Mouse (Mus musculus): Measurements from ENCODE around the gene Blmh. TPM values are rescaled to one million over a fixed set of nuclear protein-coding genes. Genes with fewer than 3 reads are reported as not detected.

Gene Blmh
- polyA plus RNA-seq, 1 experiment: 58.3 TPM

DNA sequence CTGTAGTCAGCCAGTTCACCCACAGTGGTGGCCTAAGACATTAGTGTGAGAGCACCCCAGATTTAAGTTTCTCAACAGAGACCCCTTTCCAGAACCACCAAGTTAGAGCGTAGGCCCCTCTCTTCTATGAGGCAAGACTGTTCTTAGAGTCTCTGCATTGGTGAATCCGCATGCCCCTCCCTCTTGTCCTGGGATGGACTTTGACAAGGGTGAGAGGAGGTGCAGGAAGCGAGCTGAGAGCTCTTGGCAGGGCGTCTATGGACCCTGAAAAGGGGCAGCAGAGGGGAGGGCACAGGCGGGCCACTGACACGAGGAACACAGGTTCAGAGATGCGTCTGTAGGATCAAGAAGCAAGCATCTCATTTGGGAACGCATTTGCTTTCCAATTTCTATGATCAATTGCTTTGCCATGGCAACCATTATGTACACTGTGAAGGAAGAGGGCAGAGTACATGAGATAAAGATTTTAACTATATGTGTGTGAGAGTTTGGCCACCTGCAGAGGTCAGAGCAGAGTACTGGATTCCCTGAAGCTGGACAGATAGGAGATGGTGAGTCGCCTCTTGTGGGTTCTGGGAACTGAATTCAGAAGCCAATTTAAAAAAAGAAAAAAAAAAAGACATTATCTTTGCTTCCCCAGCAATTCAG lies 97.3 kb downstream of the Blmh start:
- peaks cover 6% of the 10 kb centered on the region for H3K27me3 ChIP-seq (ENCODE audit: control insufficient read depth, insufficient read depth, insufficient read length)
- H3ac ChIP-seq (ENCODE audit: control insufficient read depth, insufficient read length): no peak overlapping the region
- no peak overlapping the region for H3K4me3 ChIP-seq
- no peaks in the 10 kb centered on the region for H3K36me3 ChIP-seq (ENCODE audit: control insufficient read depth, insufficient read depth)
- no peaks in the 10 kb centered on the region for H3K79me2 ChIP-seq (ENCODE audit: control insufficient read depth, insufficient read depth)
- no peak for TF ChIP-seq MYOD1 (IDR thresholded peaks at IDR 0.05; ENCODE audit: control insufficient read depth in 1 of 3, insufficient read length in 2 of 3, low read depth in 2 of 3)
- TF ChIP-seq TCF12 (IDR thresholded peaks at IDR 0.05; ENCODE audit: insufficient read depth, poor library complexity, severe bottlenecking): no peak
- TF ChIP-seq MYOG (IDR thresholded peaks at IDR 0.05; ENCODE audit: control insufficient read depth in 1 of 3, insufficient read depth in 1 of 3, insufficient read length in 2 of 3, low read depth in 2 of 3): no peak
- no peak for TF ChIP-seq REST (IDR thresholded peaks at IDR 0.05; ENCODE audit: insufficient read depth, insufficient read length)
- TF ChIP-seq USF1 (IDR thresholded peaks at IDR 0.05; ENCODE audit: low read depth): no peak
- no peak for TF ChIP-seq SRF (IDR thresholded peaks at IDR 0.05; ENCODE audit: control insufficient read depth, insufficient read length, low read depth)
- no peak for TF ChIP-seq TCF3 (IDR thresholded peaks at IDR 0.05; ENCODE audit: insufficient read length, low read depth)
- no peak for TF ChIP-seq E2F4 (IDR thresholded peaks at IDR 0.05; ENCODE audit: insufficient read depth)
- no peak for TF ChIP-seq POLR2A (IDR thresholded peaks at IDR 0.05; ENCODE audit: insufficient read length, low read depth)
- TF ChIP-seq MAX (IDR thresholded peaks at IDR 0.05; ENCODE audit: low read depth): no peak
- TF ChIP-seq POLR2AphosphoS2 (IDR thresholded peaks at IDR 0.05; ENCODE audit: insufficient read length, low read depth): no peak
- no peak for TF ChIP-seq CEBPB (IDR thresholded peaks at IDR 0.05; ENCODE audit: insufficient read depth, poor library complexity, severe bottlenecking)
- H3K4me2 ChIP-seq (ENCODE audit: low read depth): no peak overlapping the region

- TF ChIP-seq MYOG (IDR thresholded peaks at IDR 0.05; ENCODE audit: control insufficient read depth in 1 of 3, insufficient read depth in 1 of 3, insufficient read length in 2 of 3, low read depth in 2 of 3) (no peak), CEBPB (IDR thresholded peaks at IDR 0.05; ENCODE audit: insufficient read depth, poor library complexity, severe bottlenecking) (no peak), SRF (IDR thresholded peaks at IDR 0.05; ENCODE audit: control insufficient read depth, insufficient read length, low read depth) (no peak), E2F4 (IDR thresholded peaks at IDR 0.05; ENCODE audit: insufficient read depth) (no peak), MYOD1 (IDR thresholded peaks at IDR 0.05; ENCODE audit: control insufficient read depth in 1 of 3, insufficient read length in 2 of 3, low read depth in 2 of 3) (no peak), TCF3 (IDR thresholded peaks at IDR 0.05; ENCODE audit: insufficient read length, low read depth) (no peak), POLR2A (IDR thresholded peaks at IDR 0.05; ENCODE audit: insufficient read length, low read depth) (no peak), MAX (IDR thresholded peaks at IDR 0.05; ENCODE audit: low read depth) (no peak), TCF12 (IDR thresholded peaks at IDR 0.05; ENCODE audit: insufficient read depth, poor library complexity, severe bottlenecking) (no peak), USF1 (IDR thresholded peaks at IDR 0.05; ENCODE audit: low read depth) (no peak)
- no peak overlapping the region for H3ac ChIP-seq (ENCODE audit: control insufficient read depth, insufficient read length)
Measured at GRCm38 (mm10) chr11:77026559-77026958, 102.0 kb downstream of the Blmh start.

DNA sequence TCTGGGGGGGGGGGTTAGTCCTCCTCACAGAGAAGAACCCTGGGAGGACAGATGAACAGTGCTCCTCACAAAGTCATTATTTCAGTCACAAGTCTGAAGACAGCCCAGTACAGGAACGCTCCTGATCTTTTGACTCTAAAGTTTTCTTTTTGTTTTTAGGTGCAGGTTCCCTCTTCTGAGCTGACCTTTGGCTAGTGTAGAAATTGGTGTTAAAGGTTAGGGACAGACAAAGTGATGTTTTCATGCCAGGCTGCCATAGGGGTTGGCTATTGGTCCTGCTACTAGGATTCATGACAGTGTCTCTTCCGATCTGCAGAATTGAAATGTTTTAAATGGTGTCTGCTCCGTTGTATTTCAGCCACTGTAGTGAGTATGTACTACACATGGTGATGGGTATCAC lies 103.5 kb downstream of the Blmh start:
- H3K27me3 ChIP-seq (ENCODE audit: control insufficient read depth, insufficient read depth, insufficient read length): no peaks in the 10 kb centered on the region
- H3K36me3 ChIP-seq (ENCODE audit: control insufficient read depth, insufficient read depth): no peaks in the 10 kb centered on the region
- TF ChIP-seq MAX (IDR thresholded peaks at IDR 0.05; ENCODE audit: low read depth) (no peak), CEBPB (IDR thresholded peaks at IDR 0.05; ENCODE audit: insufficient read depth, poor library complexity, severe bottlenecking) (no peak), SRF (IDR thresholded peaks at IDR 0.05; ENCODE audit: control insufficient read depth, insufficient read length, low read depth) (no peak), TCF3 (IDR thresholded peaks at IDR 0.05; ENCODE audit: insufficient read length, low read depth) (no peak), USF1 (IDR thresholded peaks at IDR 0.05; ENCODE audit: low read depth) (no peak), POLR2A (IDR thresholded peaks at IDR 0.05; ENCODE audit: insufficient read length, low read depth) (no peak), TCF12 (IDR thresholded peaks at IDR 0.05; ENCODE audit: insufficient read depth, poor library complexity, severe bottlenecking) (no peak), POLR2AphosphoS2 (IDR thresholded peaks at IDR 0.05; ENCODE audit: insufficient read length, low read depth) (no peak), REST (IDR thresholded peaks at IDR 0.05; ENCODE audit: insufficient read depth, insufficient read length) (no peak), E2F4 (IDR thresholded peaks at IDR 0.05; ENCODE audit: insufficient read depth) (no peak), MYOG (IDR thresholded peaks at IDR 0.05; ENCODE audit: control insufficient read depth in 1 of 3, insufficient read depth in 1 of 3, insufficient read length in 2 of 3, low read depth in 2 of 3) (no peak)

More at GRCm38 (mm10) chr11:77026559-77026958, 102.0 kb downstream of the Blmh start:
- no peaks in the 10 kb centered on the region for H3K79me2 ChIP-seq (ENCODE audit: control insufficient read depth, insufficient read depth)
- no peaks in the 10 kb centered on the region for H3K36me3 ChIP-seq (ENCODE audit: control insufficient read depth, insufficient read depth)
- H3K27me3 ChIP-seq (ENCODE audit: control insufficient read depth, insufficient read depth, insufficient read length): no peaks in the 10 kb centered on the region
- no peak overlapping the region for H3K4me3 ChIP-seq
- H3K4me2 ChIP-seq (ENCODE audit: low read depth): no peak overlapping the region

DNA sequence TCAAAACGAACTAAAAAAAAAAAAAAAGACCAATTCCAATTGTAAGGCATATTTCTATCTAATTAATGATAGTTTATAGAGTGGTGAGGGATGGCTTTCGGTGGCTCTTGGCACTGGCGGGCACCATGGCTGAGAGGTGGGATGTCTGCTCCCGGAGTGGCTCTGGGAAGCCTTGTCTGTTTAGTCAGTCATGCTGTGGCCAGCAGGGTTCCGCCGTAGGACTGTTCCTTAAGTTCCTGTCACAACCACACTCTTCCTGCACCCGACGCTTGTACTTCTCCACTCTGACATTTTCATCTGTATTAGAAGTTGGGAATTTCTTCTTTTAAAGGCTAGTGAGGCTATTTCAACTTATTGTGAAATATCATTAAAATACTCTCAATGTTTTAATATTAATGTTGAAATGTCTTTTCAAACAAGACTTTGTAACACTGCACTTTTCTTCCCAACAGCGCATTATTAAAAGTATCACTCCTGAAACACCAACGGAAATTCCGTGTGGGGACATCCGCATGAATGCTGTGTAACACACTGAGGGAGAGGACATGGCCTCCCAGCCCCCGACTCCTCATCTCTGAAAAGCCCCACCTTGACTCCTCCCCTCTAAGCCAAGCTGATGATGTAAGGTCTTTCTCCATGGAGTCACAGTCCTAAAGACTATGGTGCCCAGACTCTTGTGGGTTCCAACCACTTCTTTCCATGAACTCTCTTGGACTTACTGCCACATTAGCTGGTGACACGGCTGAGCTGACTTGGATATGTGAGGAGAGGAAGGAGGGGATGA lies 106.7 kb downstream of the Blmh start:
- Histone ChIP-seq H3K4me2 (ENCODE audit: low read depth) (no peak overlapping the region), H3K27me3 (ENCODE audit: control insufficient read depth, insufficient read depth, insufficient read length) (no peaks in the 10 kb centered on the region), H3K36me3 (ENCODE audit: control insufficient read depth, insufficient read depth) (no peaks in the 10 kb centered on the region), H3K79me2 (ENCODE audit: control insufficient read depth, insufficient read depth) (no peaks in the 10 kb centered on the region), H3K4me3 (no peak overlapping the region), H3ac (ENCODE audit: control insufficient read depth, insufficient read length) (no peak overlapping the region)
- TF ChIP-seq TCF3 (IDR thresholded peaks at IDR 0.05; ENCODE audit: insufficient read length, low read depth) (no peak), MAX (IDR thresholded peaks at IDR 0.05; ENCODE audit: low read depth) (no peak), REST (IDR thresholded peaks at IDR 0.05; ENCODE audit: insufficient read depth, insufficient read length) (no peak), USF1 (IDR thresholded peaks at IDR 0.05; ENCODE audit: low read depth) (no peak), MYOG (IDR thresholded peaks at IDR 0.05; ENCODE audit: control insufficient read depth in 1 of 3, insufficient read depth in 1 of 3, insufficient read length in 2 of 3, low read depth in 2 of 3) (no peak), MYOD1 (IDR thresholded peaks at IDR 0.05; ENCODE audit: control insufficient read depth in 1 of 3, insufficient read length in 2 of 3, low read depth in 2 of 3) (no peak), SRF (IDR thresholded peaks at IDR 0.05; ENCODE audit: control insufficient read depth, insufficient read length, low read depth) (no peak), CEBPB (IDR thresholded peaks at IDR 0.05; ENCODE audit: insufficient read depth, poor library complexity, severe bottlenecking) (no peak), POLR2AphosphoS2 (IDR thresholded peaks at IDR 0.05; ENCODE audit: insufficient read length, low read depth) (no peak), E2F4 (IDR thresholded peaks at IDR 0.05; ENCODE audit: insufficient read depth) (no peak), TCF12 (IDR thresholded peaks at IDR 0.05; ENCODE audit: insufficient read depth, poor library complexity, severe bottlenecking) (no peak), POLR2A (IDR thresholded peaks at IDR 0.05; ENCODE audit: insufficient read length, low read depth) (no peak)

More for the DNA sequence above, 103.5 kb downstream of the Blmh start:
- no peaks in the 10 kb centered on the region for H3K79me2 ChIP-seq (ENCODE audit: control insufficient read depth, insufficient read depth)
- no peak overlapping the region for H3K4me2 ChIP-seq (ENCODE audit: low read depth)
- H3K4me3 ChIP-seq: no peak overlapping the region
- no peak overlapping the region for H3ac ChIP-seq (ENCODE audit: control insufficient read depth, insufficient read length)

Other genes with a start within 250 kb of the Blmh start
- gene Trarg1, start 245.0 kb upstream of the Blmh start, polyA plus RNA-seq (2012; fragmentation: generic; extraction: Trizol): 0.34 TPM
- gene Gosr1, start 161.2 kb upstream of the Blmh start, polyA plus RNA-seq (2012; fragmentation: generic; extraction: Trizol): 16.5 TPM
- 17.6 TPM for gene Cpd, start 77.8 kb upstream of the Blmh start, polyA plus RNA-seq (2012; fragmentation: generic; extraction: Trizol)
- not detected for gene Tmigd1, start 22.6 kb upstream of the Blmh start, polyA plus RNA-seq (2012; fragmentation: generic; extraction: Trizol)
- gene Slc6a4, start 73.8 kb downstream of the Blmh start, polyA plus RNA-seq (2012; fragmentation: generic; extraction: Trizol): not detected
- 2.9 TPM for gene Nsrp1, start 153.6 kb downstream of the Blmh start, polyA plus RNA-seq (2012; fragmentation: generic; extraction: Trizol)

Data from myocyte (in vitro differentiated cells).